Comparison of ENCODE assay signal across 10 mouse cellular contexts in the genomic region with DNA sequence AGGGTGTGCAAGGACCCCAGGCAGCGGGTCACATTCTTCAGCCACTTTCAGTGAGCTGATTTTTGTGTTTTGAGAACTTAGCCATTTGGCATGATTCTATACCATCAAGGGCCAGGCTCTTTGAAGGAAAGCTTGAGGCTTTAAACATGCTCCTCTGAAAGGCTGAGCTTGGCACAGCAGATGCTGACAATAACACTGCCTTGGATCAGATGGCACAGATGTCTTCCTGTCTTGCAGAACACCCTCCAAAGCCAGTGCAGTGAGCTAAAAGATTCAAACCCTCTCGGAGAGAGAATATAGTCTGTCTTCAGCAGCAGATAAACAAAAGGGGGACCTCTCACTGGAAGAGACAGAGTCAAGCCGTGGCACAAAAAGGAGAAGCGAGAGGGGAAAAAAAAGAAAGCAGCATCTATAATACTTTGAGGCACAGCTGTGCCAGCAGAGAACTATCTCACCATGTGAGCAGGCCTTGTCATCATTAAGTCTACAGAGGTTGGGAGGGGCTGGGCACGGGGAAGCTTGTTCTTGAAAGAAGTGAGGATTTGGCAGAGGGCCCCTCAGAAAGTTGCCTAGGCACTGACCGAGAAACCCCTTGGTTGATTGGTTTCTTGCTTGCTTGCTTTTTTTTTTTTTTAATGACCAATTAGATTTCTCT. TPM values are rescaled to one million over a fixed set of nuclear protein-coding genes. Genes with fewer than 3 reads are reported as not detected.
DNase-seq lines count a peak whose midpoint lies in the region; ATAC-seq and TF ChIP-seq lines count a peak whose summit lies in the region.
"Had no signal": no experiment of that assay in that cellular context is flagged by ENCODE, and none has a peak within 500 bp of the region (broad histone marks: within the 10 kb centered on the region; RNA-seq: fewer than 3 reads in every experiment).

No protein-coding gene starts in this region.

- H3K27ac ChIP-seq in liver, postnatal 0 days (ENCODE audit: low read depth), result 0 out of 2 replicates have a peak overlapping the region, but pooled peaks have one; percentile 34
- no peak overlapping the region for H3K27ac ChIP-seq in liver, embryonic 11.5 days (ENCODE audit: low read depth, low read length)
- peak overlapping the region; percentile 76 for H3K27ac ChIP-seq in embryonic facial prominence, embryonic 10.5 days (replicated peaks)
- no peak overlapping the region for H3K27ac ChIP-seq in forebrain, embryonic 16.5 days (ENCODE audit: low read length)
- no peak overlapping the region for H3K27ac ChIP-seq in kidney, adult 2 months (ENCODE audit: insufficient read depth, low read depth, low read length)

- H3K27me3 ChIP-seq in liver, postnatal 0 days (ENCODE audit: insufficient read depth, low read length), result no peaks in the 10 kb centered on the region
- no peaks in the 10 kb centered on the region for H3K27me3 ChIP-seq in liver, embryonic 11.5 days (replicated peaks; ENCODE audit: control insufficient read depth, insufficient read depth, low read length)
- peaks cover 5% of the 10 kb centered on the region; the same call in 1 of the 2 replicates for H3K27me3 ChIP-seq in embryonic facial prominence, embryonic 10.5 days (replicated peaks; ENCODE audit: low read depth, poor library complexity, severe bottlenecking)
- no peaks in the 10 kb centered on the region for H3K27me3 ChIP-seq in forebrain, embryonic 16.5 days (replicated peaks; ENCODE audit: control insufficient read depth, insufficient read depth, low read length)
- H3K27me3 ChIP-seq in kidney, adult 2 months (replicated peaks; ENCODE audit: control insufficient read depth, insufficient read depth, low read length), result no peaks in the 10 kb centered on the region

- TF ChIP-seq EP300 in liver, postnatal 0 days (IDR thresholded peaks at IDR 0.05; ENCODE audit: low read depth), result no peak

- no peak for DNase-seq in liver, postnatal 0 days
- DNase-seq in liver, embryonic 11.5 days (ENCODE audit: low spot score), result no peak
- DNase-seq in embryonic facial prominence, embryonic 10.5 days (ENCODE audit: low spot score), result no peak
- DNase-seq in thymus, postnatal 10 days (ENCODE audit: low spot score in 2 of 2), result peak; percentile 24 to 33
- DNase-seq in kidney, adult 2 months, result no peak
- no peak for DNase-seq in ovary, postnatal 10 days (ENCODE audit: low spot score)
- DNase-seq: adrenal gland, adult 8-10 months; cerebellum, adult 18-20 months had no signal

- no peak for TF ChIP-seq POLR2A in kidney, adult 2 months (IDR thresholded peaks at IDR 0.05; ENCODE audit: low read depth, low read length)

- TF ChIP-seq CTCF in liver, postnatal 0 days (IDR thresholded peaks at IDR 0.05; ENCODE audit: low read depth), result no peak
- no peak for TF ChIP-seq CTCF in kidney, adult 2 months (conservative IDR thresholded peaks at IDR 0.05; ENCODE audit: insufficient read depth, insufficient read length, low read depth, low read length)

- no peak overlapping the region for H3K9ac ChIP-seq in liver, postnatal 0 days (replicated peaks)
- no peak overlapping the region for H3K9ac ChIP-seq in liver, embryonic 11.5 days (ENCODE audit: low read depth, low read length)
- H3K9ac ChIP-seq in forebrain, embryonic 16.5 days (replicated peaks; ENCODE audit: low read depth, low read length), result no peak overlapping the region

- H3K4me1 ChIP-seq in liver, postnatal 0 days (ENCODE audit: insufficient read depth), result no peaks in the 10 kb centered on the region
- H3K4me1 ChIP-seq in liver, embryonic 11.5 days (replicated peaks; ENCODE audit: control insufficient read depth, insufficient read depth, low read length), result no peaks in the 10 kb centered on the region; the same call in 1 of the 2 replicates
- peaks cover 32% of the 10 kb centered on the region for H3K4me1 ChIP-seq in embryonic facial prominence, embryonic 10.5 days
- H3K4me1 ChIP-seq in forebrain, embryonic 16.5 days (replicated peaks; ENCODE audit: control insufficient read depth, insufficient read depth, low read length), result peaks cover 7% of the 10 kb centered on the region
- no peaks in the 10 kb centered on the region for H3K4me1 ChIP-seq in kidney, adult 2 months (ENCODE audit: control insufficient read depth, insufficient read depth, low read length)

- H3K4me2 ChIP-seq in liver, postnatal 0 days (ENCODE audit: low read depth, low read length), result no peak overlapping the region
- H3K4me2 ChIP-seq in liver, embryonic 11.5 days, result no peak overlapping the region
- H3K4me2 ChIP-seq in forebrain, embryonic 16.5 days (ENCODE audit: low read length), result no peak overlapping the region

- H3K4me3 ChIP-seq in liver, postnatal 0 days (ENCODE audit: low read depth, low read length), result no peak overlapping the region
- H3K4me3 ChIP-seq in liver, embryonic 11.5 days (ENCODE audit: low read depth, low read length), result no peak overlapping the region
- no peak overlapping the region for H3K4me3 ChIP-seq in embryonic facial prominence, embryonic 10.5 days
- no peak overlapping the region for H3K4me3 ChIP-seq in forebrain, embryonic 16.5 days (replicated peaks; ENCODE audit: low read length)
- no peak overlapping the region for H3K4me3 ChIP-seq in kidney, adult 2 months (ENCODE audit: insufficient read depth, low read depth, low read length)

- 56% methylated on average over 6 of the region's 6 CpGs for WGBS in liver, postnatal 0 days (ENCODE audit: insufficient replicate concordance)
- 72% methylated on average over 6 of the region's 6 CpGs for WGBS in liver, embryonic 11.5 days
- 78% methylated on average over 6 of the region's 6 CpGs for WGBS in embryonic facial prominence, embryonic 10.5 days
- WGBS in forebrain, embryonic 16.5 days, result 26% methylated on average over 6 of the region's 6 CpGs
- 69% methylated on average over 6 of the region's 6 CpGs for WGBS in kidney, adult 2 months

- no peaks in the 10 kb centered on the region for H3K36me3 ChIP-seq in liver, postnatal 0 days (replicated peaks; ENCODE audit: insufficient read depth, low read length)
- H3K36me3 ChIP-seq in liver, embryonic 11.5 days (ENCODE audit: control insufficient read depth, insufficient read depth, low read length), result no peaks in the 10 kb centered on the region
- no peaks in the 10 kb centered on the region for H3K36me3 ChIP-seq in embryonic facial prominence, embryonic 10.5 days (replicated peaks)
- H3K36me3 ChIP-seq in forebrain, embryonic 16.5 days (ENCODE audit: control insufficient read depth, insufficient read depth), result no peaks in the 10 kb centered on the region
- H3K36me3 ChIP-seq in kidney, adult 2 months (ENCODE audit: control insufficient read depth, insufficient read depth, low read length), result no peaks in the 10 kb centered on the region

- no peak for ATAC-seq in liver, postnatal 0 days
- no peak for ATAC-seq in liver, embryonic 11.5 days (replicated peaks; ENCODE audit: low FRiP score)
- 0 out of 2 replicates have a peak, but pooled peaks have one; percentile 31 for ATAC-seq in forebrain, embryonic 16.5 days

- no peaks in the 10 kb centered on the region for H3K9me3 ChIP-seq in liver, postnatal 0 days (ENCODE audit: low read length)
- no peaks in the 10 kb centered on the region for H3K9me3 ChIP-seq in liver, embryonic 11.5 days (ENCODE audit: control insufficient read depth, low read length)
- H3K9me3 ChIP-seq in embryonic facial prominence, embryonic 10.5 days, result no peaks in the 10 kb centered on the region
- H3K9me3 ChIP-seq in forebrain, embryonic 16.5 days (ENCODE audit: control insufficient read depth, low read length), result no peaks in the 10 kb centered on the region

RNA-seq across cellular contexts. Expression of a gene that starts 4.8 kb away (rescaled TPM):
- polyA plus RNA-seq in liver, postnatal 0 days (2015; fragmentation: Nextera tagmentation; extraction: Ambion mirVana), result 10.9 and 12.0 TPM in 2 replicates
- 1.3 and 1.5 TPM in 2 replicates for polyA plus RNA-seq in liver, embryonic 11.5 days (2014; fragmentation: Nextera tagmentation; extraction: Ambion mirVana)
- not detected in 2 replicates for polyA plus RNA-seq in embryonic facial prominence, embryonic 10.5 days (2016; fragmentation: Nextera tagmentation; extraction: Ambion mirVana)
- not detected in 2 replicates for polyA plus RNA-seq in forebrain, embryonic 16.5 days (2015; fragmentation: Nextera tagmentation; extraction: Ambion mirVana)
- 0.42 and 0.52 TPM in 2 replicates for polyA plus RNA-seq in kidney, adult 2 months (2012; rRNA removed)
- polyA plus RNA-seq: lung, embryonic 16.5 days had no signal

RNA-seq across cellular contexts. Expression of a gene that starts 11.0 kb away (rescaled TPM):
- polyA plus RNA-seq in liver, postnatal 0 days (2015; fragmentation: Nextera tagmentation; extraction: Ambion mirVana), result 0.11 TPM in 2 replicates
- 0.08 and 0.14 TPM in 2 replicates for polyA plus RNA-seq in liver, embryonic 11.5 days (2014; fragmentation: Nextera tagmentation; extraction: Ambion mirVana)
- 0.18 and 0.66 TPM in 2 replicates for polyA plus RNA-seq in embryonic facial prominence, embryonic 10.5 days (2016; fragmentation: Nextera tagmentation; extraction: Ambion mirVana)
- 0.06 and 0.22 TPM in 2 replicates for polyA plus RNA-seq in forebrain, embryonic 16.5 days (2015; fragmentation: Nextera tagmentation; extraction: Ambion mirVana)
- polyA plus RNA-seq in kidney, adult 2 months (2012; rRNA removed), result 0.01 TPM in 1 of 2 replicates, not detected in the other

RNA-seq across cellular contexts. Expression of a gene that starts 38.5 kb away (rescaled TPM):
- 17.5 and 17.7 TPM in 2 replicates for polyA plus RNA-seq in liver, postnatal 0 days (2015; fragmentation: Nextera tagmentation; extraction: Ambion mirVana)
- polyA plus RNA-seq in liver, embryonic 11.5 days (2014; fragmentation: Nextera tagmentation; extraction: Ambion mirVana), result 31.1 and 37.5 TPM in 2 replicates
- 0.93 and 2.0 TPM in 2 replicates for polyA plus RNA-seq in embryonic facial prominence, embryonic 10.5 days (2016; fragmentation: Nextera tagmentation; extraction: Ambion mirVana)
- 0.21 and 0.28 TPM in 2 replicates for polyA plus RNA-seq in forebrain, embryonic 16.5 days (2015; fragmentation: Nextera tagmentation; extraction: Ambion mirVana)
- 0.04 and 0.14 TPM in 2 replicates for polyA plus RNA-seq in kidney, adult 2 months (2012; rRNA removed)

Comparison
In these comparisons a context has a peak if more than half of its experiments do, and no peak if none do; other contexts are left out.
1. H3K27ac ChIP-seq: peak in liver, postnatal 0 days (single experiment) and embryonic facial prominence, embryonic 10.5 days (single experiment); none in liver, embryonic 11.5 days (single experiment), forebrain, embryonic 16.5 days (single experiment) and kidney, adult 2 months (single experiment).
2. DNase-seq: peak in thymus, postnatal 10 days (2 of 2); none in liver, postnatal 0 days (single experiment), liver, embryonic 11.5 days (single experiment), embryonic facial prominence, embryonic 10.5 days (single experiment), kidney, adult 2 months (single experiment) and ovary, postnatal 10 days (single experiment).